8 mouse cellular contexts compared by ENCODE assay signal in the genomic region with DNA sequence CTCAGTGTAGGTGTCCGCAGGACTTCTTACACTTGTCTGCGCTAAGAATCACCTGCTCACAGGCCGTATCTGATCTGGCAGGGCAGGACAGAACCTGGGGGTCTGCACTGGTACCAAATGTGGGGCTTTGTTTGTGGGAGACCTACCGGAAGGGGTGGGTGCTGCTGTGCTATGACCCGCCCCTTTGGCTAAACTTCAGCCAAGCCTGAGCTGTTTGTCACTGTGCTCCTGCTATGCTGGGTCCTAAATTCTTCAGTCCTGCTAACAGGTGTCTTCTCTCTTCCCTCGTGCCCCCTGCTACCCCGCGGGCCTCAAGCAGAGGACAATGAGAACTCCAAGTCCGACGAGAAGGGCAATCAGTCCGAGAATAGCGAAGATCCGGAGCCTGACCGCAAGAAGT.
DNase-seq lines count a peak whose midpoint lies in the region; ATAC-seq and TF ChIP-seq lines count a peak whose summit lies in the region.

No protein-coding gene starts in this region.

- no peaks in the 10 kb centered on the region for H3K36me3 ChIP-seq in kidney, embryonic 15.5 days
- H3K36me3 ChIP-seq in embryonic facial prominence, embryonic 14.5 days (ENCODE audit: control insufficient read depth, insufficient read depth, low read length): no peaks in the 10 kb centered on the region
- no peaks in the 10 kb centered on the region for H3K36me3 ChIP-seq in intestine, embryonic 15.5 days
- H3K36me3 ChIP-seq in midbrain, postnatal 0 days (ENCODE audit: insufficient read depth, low read length): no peaks in the 10 kb centered on the region

- no peak for TF ChIP-seq CTCF in midbrain, postnatal 0 days (IDR thresholded peaks at IDR 0.05)

- peaks cover 15% of the 10 kb centered on the region for H3K4me1 ChIP-seq in kidney, embryonic 15.5 days
- peaks cover 7% of the 10 kb centered on the region; the same call in 1 of the 2 replicates for H3K4me1 ChIP-seq in embryonic facial prominence, embryonic 14.5 days (ENCODE audit: control insufficient read depth, insufficient read depth, low read length)
- peaks cover 10% of the 10 kb centered on the region for H3K4me1 ChIP-seq in intestine, embryonic 15.5 days (replicated peaks)
- no peaks in the 10 kb centered on the region for H3K4me1 ChIP-seq in midbrain, postnatal 0 days (ENCODE audit: insufficient read depth, low read length)

- H3K27ac ChIP-seq in kidney, embryonic 15.5 days: no peak overlapping the region
- no peak overlapping the region for H3K27ac ChIP-seq in embryonic facial prominence, embryonic 14.5 days (replicated peaks; ENCODE audit: low read depth, low read length)
- H3K27ac ChIP-seq in intestine, embryonic 15.5 days: no peak overlapping the region
- H3K27ac ChIP-seq in midbrain, postnatal 0 days (ENCODE audit: low read depth, low read length): no peak overlapping the region

- DNase-seq in kidney, adult 11 months: no peak
- DNase-seq in embryonic facial prominence, embryonic 14.5 days (ENCODE audit: low spot score): no peak
- DNase-seq in midbrain, postnatal 0 days (ENCODE audit: low spot score): no peak
- DNase-seq in layer of hippocampus, adult 11-12 months (ENCODE audit: low spot score): no peak
- no peak for DNase-seq in thymus, postnatal 4 days

- H3K4me3 ChIP-seq in kidney, embryonic 15.5 days (replicated peaks): peak overlapping the region; percentile 45
- peak overlapping the region; percentile 47 for H3K4me3 ChIP-seq in embryonic facial prominence, embryonic 14.5 days (ENCODE audit: low read depth, low read length)
- H3K4me3 ChIP-seq in intestine, embryonic 15.5 days (replicated peaks): peak overlapping the region; percentile 44
- peak overlapping the region; percentile 36 for H3K4me3 ChIP-seq in midbrain, postnatal 0 days (ENCODE audit: low read depth, low read length)

- peaks cover 72% of the 10 kb centered on the region for H3K27me3 ChIP-seq in kidney, embryonic 15.5 days
- H3K27me3 ChIP-seq in embryonic facial prominence, embryonic 14.5 days (replicated peaks; ENCODE audit: control insufficient read depth, insufficient read depth, low read length): peaks cover 46% of the 10 kb centered on the region
- H3K27me3 ChIP-seq in intestine, embryonic 15.5 days (replicated peaks): peaks cover 25% of the 10 kb centered on the region
- H3K27me3 ChIP-seq in midbrain, postnatal 0 days (ENCODE audit: insufficient read depth, low read length): peaks cover 17% of the 10 kb centered on the region; the same call in 1 of the 2 replicates

- H3K9me3 ChIP-seq in kidney, embryonic 15.5 days (replicated peaks): no peaks in the 10 kb centered on the region
- H3K9me3 ChIP-seq in embryonic facial prominence, embryonic 14.5 days (ENCODE audit: control insufficient read depth, low read length): no peaks in the 10 kb centered on the region
- no peaks in the 10 kb centered on the region for H3K9me3 ChIP-seq in intestine, embryonic 15.5 days
- H3K9me3 ChIP-seq in midbrain, postnatal 0 days (ENCODE audit: low read length): no peaks in the 10 kb centered on the region

- peak overlapping the region; percentile 82 for H3K4me2 ChIP-seq in kidney, embryonic 15.5 days
- H3K4me2 ChIP-seq in embryonic facial prominence, embryonic 14.5 days (ENCODE audit: low read depth, low read length): peak overlapping the region; percentile 73
- H3K4me2 ChIP-seq in intestine, embryonic 15.5 days (replicated peaks): peak overlapping the region; percentile 89
- peak overlapping the region; percentile 51; the same call in 1 of the 2 replicates for H3K4me2 ChIP-seq in midbrain, postnatal 0 days (ENCODE audit: low read depth, low read length, poor library complexity, severe bottlenecking)

- no peak overlapping the region for H3K9ac ChIP-seq in kidney, embryonic 15.5 days
- no peak overlapping the region for H3K9ac ChIP-seq in embryonic facial prominence, embryonic 14.5 days (ENCODE audit: low read depth, low read length)
- peak overlapping the region; percentile 37; the same call in 1 of the 2 replicates for H3K9ac ChIP-seq in intestine, embryonic 15.5 days
- H3K9ac ChIP-seq in midbrain, postnatal 0 days (replicated peaks; ENCODE audit: low read length, poor library complexity, severe bottlenecking): no peak overlapping the region

- 30% methylated on average over 14 of the region's 14 CpGs for WGBS in kidney, embryonic 15.5 days
- WGBS in embryonic facial prominence, embryonic 14.5 days: 30% methylated on average over 14 of the region's 14 CpGs
- WGBS in intestine, embryonic 15.5 days: 41% methylated on average over 14 of the region's 14 CpGs
- 37% methylated on average over 14 of the region's 14 CpGs for WGBS in midbrain, postnatal 0 days

- peak; percentile 70; the same call in 1 of the 2 replicates for ATAC-seq in kidney, embryonic 15.5 days (replicated peaks; ENCODE audit: low FRiP score)
- 0 out of 2 replicates have a peak, but pooled peaks have one; percentile 26 for ATAC-seq in embryonic facial prominence, embryonic 14.5 days (ENCODE audit: low read depth)
- peak; percentile 56; the same call in 1 of the 2 replicates for ATAC-seq in intestine, embryonic 15.5 days
- no peak for ATAC-seq in midbrain, postnatal 0 days (ENCODE audit: low FRiP score)
- ATAC-seq in erythroblast, adult 5-6 weeks (replicated peaks; ENCODE audit: low FRiP score, poor library complexity, severe bottlenecking): no peak

Comparison
In these comparisons a context has a peak if more than half of its experiments do, and no peak if none do; other contexts are left out.
1. ATAC-seq: peak in kidney, embryonic 15.5 days (single experiment), embryonic facial prominence, embryonic 14.5 days (single experiment) and intestine, embryonic 15.5 days (single experiment); none in midbrain, postnatal 0 days (single experiment) and erythroblast, adult 5-6 weeks (single experiment).
2. Peak in every context shown above with its lines, with median percentiles within 50 percentile points of each other: H3K4me2 ChIP-seq and H3K4me3 ChIP-seq.